Mouse (Mus musculus) bone marrow macrophage, adult 2 months (primary cell): Measurements from ENCODE around the gene Npb. TPM values are rescaled to one million over a fixed set of nuclear protein-coding genes. Genes with fewer than 3 reads are reported as not detected.
A peak's percentile ranks its signal among the peaks of the same experiment; 100 is the strongest.

Experiments
- H3K27ac ChIP-seq: 2 replicates; pipeline ENCODE4 v1.5.1; 2012; ENCODE audit warnings: low read depth, low read length; ENCODE audit not compliant: insufficient read depth
- H3K4me1 ChIP-seq: 2 replicates; pipeline ENCODE4 v1.6.1; 2012; ENCODE audit warnings: low read length; ENCODE audit not compliant: control insufficient read depth, insufficient read depth
- H3K4me3 ChIP-seq: 2 replicates; pipeline ENCODE4 v1.5.1; 2012; ENCODE audit warnings: mild to moderate bottlenecking, low read length, moderate library complexity; ENCODE audit not compliant: insufficient read depth
- CTCF ChIP-seq: IDR thresholded peaks from 2 replicates; pipeline ENCODE4 v1.5.1; 2012; ENCODE audit warnings: low read depth, mild to moderate bottlenecking, low read length, moderate library complexity
- POLR2A ChIP-seq: IDR thresholded peaks from 2 replicates; pipeline ENCODE4 v1.6.1; 2012; ENCODE audit warnings: mild to moderate bottlenecking, low read depth, low read length, borderline replicate concordance
- polyA plus RNA-seq: library from polyadenylated mRNA; stranded (reverse); fragments of >200 nt; gene quantifications from 2 replicates; pipeline ENCODE4 v1.2.4, GENCODE M21; 2012; ENCODE audit not compliant: missing spikeins, insufficient read depth, insufficient read length

Gene Npb
- polyA plus RNA-seq, 1 experiment: 1.4 TPM

DNA sequence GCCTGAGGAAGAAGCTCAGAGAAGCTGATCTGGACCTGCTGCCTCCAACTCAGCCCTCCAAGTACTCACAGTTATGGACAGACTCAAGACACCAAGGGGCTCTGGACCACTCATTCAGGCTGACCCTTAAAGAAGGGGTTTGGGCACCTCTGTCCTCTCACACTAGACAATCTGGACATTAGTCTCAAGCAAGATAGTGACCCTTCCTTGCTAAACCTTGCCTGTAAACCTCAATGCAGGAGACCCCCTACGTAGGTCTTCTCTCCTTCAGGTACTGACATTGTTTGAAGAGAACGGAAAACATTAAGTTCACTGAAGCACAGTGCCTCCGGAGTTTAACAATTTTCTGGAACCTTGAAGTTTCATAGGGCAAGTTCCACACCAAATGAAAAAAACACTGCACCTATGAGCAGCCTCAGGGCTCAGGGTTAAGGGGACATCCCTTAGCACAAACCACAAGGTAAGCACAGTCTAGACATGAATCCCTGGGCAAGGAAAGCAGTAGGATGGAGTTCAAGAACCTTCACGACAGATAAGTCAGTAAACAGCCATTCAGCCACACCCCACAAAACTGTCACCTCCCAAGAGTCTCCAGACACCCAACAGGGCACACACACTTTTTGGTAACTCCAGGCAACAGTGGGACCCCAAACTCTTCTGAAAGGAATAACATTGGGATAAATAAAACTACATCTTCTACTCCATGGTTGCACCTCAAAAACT, 23.6 kb downstream of the Npb start:
- TF ChIP-seq CTCF (no peak), POLR2A (no peak)
- Histone ChIP-seq H3K4me3 (peak overlapping the region; percentile 62), H3K27ac (peak overlapping the region; percentile 95), H3K4me1 (peaks cover 45% of the 10 kb centered on the region)

DNA sequence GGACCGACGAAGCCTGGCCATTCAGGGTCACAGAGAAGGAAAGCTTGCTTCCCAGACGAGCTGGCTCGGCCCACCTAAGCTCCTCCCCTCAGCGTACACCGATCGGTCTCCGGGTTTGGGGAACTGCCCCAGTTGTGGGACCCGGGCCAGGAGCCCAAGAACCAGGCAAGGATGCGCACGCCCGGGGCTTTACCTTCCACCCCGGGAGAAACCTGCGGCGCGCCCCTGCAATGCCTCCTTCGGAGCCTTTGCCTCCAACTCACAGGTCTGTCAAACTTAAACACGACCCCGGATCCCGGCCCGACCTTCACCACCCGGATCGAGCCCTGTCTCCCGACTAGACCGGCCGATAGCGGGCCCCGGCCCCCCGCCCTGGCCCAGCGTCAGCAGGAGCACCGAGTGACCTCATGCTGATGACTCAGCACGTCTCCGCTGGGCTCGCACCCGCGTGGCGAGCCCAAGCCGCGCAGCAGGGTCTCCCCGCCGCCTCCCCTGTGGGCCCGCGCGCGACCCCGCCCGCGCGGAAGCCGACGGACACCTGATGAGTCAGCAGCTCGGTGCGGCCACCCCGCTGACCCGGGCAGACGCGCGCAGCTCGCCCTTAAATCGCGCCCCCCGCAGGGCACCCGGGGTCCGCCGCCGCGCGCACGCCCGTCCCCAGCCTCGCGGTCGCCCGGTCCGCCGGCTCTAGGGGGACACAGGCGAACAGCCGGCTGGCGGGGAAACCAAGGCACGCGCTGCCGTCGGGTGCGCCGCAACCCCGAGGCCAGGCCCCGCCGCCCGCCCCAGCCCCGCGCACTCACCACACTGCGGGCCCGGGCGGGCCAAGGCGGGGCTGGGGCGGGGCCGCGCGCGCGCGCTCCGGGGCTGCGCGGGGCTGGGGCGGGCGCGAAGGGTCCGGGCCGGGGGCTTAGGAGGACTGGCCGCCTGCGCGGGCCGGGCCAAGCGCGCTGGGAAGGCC, 24.6 kb downstream of the Npb start:
- peaks cover 38% of the 10 kb centered on the region for H3K4me1 ChIP-seq
- peak overlapping the region; percentile 95 for H3K27ac ChIP-seq

DNA sequence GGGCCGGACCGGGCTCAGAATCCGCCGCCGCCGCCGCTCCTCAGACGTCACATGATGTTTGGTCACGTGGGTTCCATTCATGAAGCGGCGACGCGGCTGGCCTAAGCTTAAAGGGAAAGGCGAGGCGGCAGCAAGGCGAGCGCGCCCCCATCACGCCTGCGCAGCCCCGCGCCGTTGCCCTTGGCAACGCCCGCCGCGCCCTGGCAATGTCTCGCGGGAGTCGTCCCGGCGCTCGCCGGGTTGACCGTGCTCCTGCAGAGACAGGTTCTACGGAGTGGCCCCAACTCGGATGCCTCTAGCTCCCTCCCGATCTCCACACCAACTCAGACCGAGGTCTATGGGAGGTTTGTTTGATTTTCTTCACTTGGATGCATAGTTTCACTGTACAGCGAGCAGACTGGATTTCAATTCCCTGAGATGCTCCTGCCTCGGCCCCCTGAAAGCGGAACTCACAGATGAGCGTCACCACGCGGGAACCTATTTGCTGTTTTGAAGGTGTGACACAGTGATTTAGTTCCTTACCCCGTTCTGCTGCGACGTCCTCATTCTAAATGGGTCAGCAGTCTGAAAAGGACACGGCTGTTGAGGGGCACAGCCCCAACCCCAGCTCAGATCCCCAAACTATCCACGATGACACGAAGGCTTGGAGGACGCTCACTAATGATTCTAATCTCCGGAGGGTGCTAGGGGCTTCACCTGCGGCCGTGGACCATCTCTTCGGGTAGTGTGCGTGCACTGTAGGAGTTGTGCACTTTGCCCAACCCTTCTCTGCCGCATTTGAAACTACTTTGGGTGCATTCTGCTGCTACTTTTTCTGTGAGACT, 25.5 kb downstream of the Npb start, which contains the start of gene Mafg:
Mafg (minus strand) TSS at position 81 of the 824 bp plus-strand sequence.
- TF ChIP-seq POLR2A: no peak
- no peak for TF ChIP-seq CTCF
- peaks cover 34% of the 10 kb centered on the region for H3K4me1 ChIP-seq
- peak within 1 kb of the TSS; percentile 62 for H3K4me3 ChIP-seq
- peak within 1 kb of the TSS; percentile 95 for H3K27ac ChIP-seq

More for the DNA sequence above, 24.6 kb downstream of the Npb start:
- TF ChIP-seq CTCF: no peak
- TF ChIP-seq POLR2A: no peak
- H3K4me3 ChIP-seq: peak overlapping the region; percentile 62

DNA sequence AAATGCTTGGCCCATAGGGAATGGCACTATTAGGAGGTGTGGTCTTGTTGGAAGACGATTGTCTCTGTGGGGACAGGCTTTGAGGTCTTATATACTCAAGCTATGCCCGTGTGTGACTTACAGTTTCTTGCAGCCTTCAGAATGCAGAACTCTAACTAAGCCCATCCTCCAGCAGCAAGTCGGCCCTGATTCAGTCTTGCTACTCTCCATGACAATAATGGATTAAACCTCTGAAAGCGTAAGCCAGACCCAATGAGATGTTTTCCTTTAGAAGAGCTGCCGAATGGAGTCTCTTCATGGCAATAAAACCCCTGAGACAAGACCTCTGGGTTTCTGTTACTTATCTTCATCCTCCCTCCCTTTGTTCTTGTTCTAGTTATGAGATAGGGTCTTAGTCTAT, 26.5 kb downstream of the Npb start:
- Histone ChIP-seq H3K4me1 (peaks cover 32% of the 10 kb centered on the region), H3K4me3 (no peak overlapping the region), H3K27ac (no peak overlapping the region)
- TF ChIP-seq CTCF (no peak), POLR2A (no peak)

DNA sequence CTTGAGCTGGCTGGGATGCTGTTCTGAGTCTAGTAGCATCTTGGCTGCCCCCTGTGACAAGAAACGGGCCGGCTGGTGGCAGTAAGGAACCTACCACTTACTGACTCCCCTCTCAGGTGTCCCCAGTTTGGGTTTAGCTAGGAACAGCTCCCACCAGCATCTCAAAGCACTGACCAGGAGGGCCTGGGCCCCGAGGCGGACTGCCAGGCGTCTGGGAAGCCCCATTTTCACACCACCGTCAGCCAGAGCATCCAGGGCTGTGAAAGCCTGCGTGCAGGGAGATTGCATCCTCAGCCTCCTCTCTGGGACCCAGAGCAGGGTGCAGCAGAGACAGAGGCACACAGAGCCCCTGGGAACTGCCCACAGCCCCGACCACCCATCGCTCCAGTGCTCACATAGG, 33.0 kb downstream of the Npb start:
- Histone ChIP-seq H3K4me3 (no peak overlapping the region), H3K4me1 (peaks cover 22% of the 10 kb centered on the region), H3K27ac (no peak overlapping the region)
- no peak for TF ChIP-seq POLR2A
- TF ChIP-seq CTCF: no peak

DNA sequence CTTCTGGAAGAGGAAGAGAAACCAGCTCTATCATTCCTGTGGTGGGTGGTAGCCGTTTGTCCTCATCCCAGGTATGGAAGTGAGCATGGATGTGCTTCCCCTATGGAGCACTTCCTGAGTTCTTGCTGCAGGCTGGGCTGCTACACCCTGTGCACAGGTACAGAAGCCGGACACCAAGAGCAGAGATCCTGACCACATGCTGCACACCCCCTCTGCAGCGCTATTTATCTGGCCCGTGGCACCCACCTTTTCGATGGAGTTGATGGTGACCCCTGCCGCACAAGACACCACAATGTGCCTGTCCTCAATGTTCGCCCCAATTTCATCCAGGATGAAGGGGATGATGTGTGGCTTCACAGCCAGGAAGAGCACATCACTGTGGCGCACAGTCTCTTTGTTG, 33.6 kb downstream of the Npb start:
- H3K27ac ChIP-seq: no peak overlapping the region
- no peak for TF ChIP-seq POLR2A
- no peak for TF ChIP-seq CTCF
- peaks cover 22% of the 10 kb centered on the region for H3K4me1 ChIP-seq
- H3K4me3 ChIP-seq: no peak overlapping the region

DNA sequence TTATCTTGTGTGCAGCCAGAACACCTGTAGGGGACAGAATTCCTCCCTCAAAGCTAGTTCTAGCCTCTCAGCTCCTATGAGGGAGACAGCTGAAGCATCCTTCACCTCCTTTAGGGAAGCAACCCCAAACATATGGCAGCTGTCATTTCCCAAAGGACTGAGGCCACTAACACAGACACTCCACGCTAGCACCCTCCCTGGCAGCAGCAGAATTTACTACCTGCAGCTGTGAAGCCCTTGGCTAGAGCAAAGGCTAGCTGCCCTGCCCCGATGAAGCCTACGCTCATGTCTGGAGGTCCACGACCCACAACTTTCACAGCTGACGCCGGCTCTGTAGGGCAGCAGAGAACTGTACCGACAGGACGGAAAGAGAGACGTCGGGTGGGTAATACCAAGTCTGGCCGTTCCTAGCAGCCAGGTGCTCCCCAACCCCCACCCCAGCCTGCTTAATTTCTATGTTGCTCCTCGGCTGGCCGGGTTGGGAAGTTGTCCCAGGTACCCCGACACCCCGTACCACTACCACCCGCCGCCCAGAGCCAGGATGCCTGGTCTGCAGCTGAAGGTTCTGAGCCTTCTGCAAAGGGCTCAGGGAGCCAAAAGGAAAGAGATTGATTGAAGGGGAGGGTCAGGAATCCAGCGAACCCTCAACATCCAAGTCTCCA, 34.8 kb downstream of the Npb start:
- H3K4me1 ChIP-seq: peaks cover 30% of the 10 kb centered on the region
- TF ChIP-seq CTCF (no peak), POLR2A (no peak)
- H3K4me3 ChIP-seq: peak overlapping the region; percentile 64
- no peak overlapping the region for H3K27ac ChIP-seq

DNA sequence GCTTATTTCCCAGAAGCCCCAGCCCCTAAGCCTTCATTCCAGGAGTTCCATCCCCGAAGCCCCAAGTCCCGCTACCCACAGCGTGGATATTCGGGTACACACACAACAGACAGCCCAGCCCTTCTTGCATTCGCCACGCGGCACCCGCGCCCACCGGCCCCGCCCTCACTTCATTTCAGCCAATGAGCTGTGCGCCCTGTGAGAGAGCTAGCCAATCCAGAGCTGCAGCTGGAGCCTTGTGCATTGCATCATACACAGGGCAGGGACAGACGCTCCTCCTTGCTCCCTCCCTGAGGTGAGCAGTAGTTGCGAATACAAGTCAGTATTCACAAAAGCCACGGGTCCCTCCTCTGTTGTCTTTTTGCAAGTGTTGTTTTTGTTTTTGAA, 35.3 kb downstream of the Npb start, which contains the start of gene Pycr1:
Pycr1 (minus strand) TSS at position 169 of the 387 bp plus-strand sequence.
- Histone ChIP-seq H3K27ac (no peak within 1 kb of the TSS), H3K4me3 (peak within 1 kb of the TSS; percentile 64), H3K4me1 (peaks cover 31% of the 10 kb centered on the region)
- TF ChIP-seq POLR2A (no peak), CTCF (no peak)
